Mouse (Mus musculus) hindbrain, embryonic 10.5 days (tissue): ENCODE measurements around the gene Zfp36l3. TPM values are rescaled to one million over a fixed set of nuclear protein-coding genes. Genes with fewer than 3 reads are reported as not detected.
"Not testable (repeated sequence)": the region's sequence is repeated elsewhere in the genome, so short reads cannot be mapped to it uniquely, and the experiment has no call there.

Source experiments
- DNase-seq: peaks from one replicate; pipeline ENCODE4 v3.0.0-alpha.2; 2017; ENCODE audit warnings: low spot score
- H3K27ac ChIP-seq: fragments of 300-500 bp; sonication (generic); 2 replicates; pipeline ENCODE4 v1.5.1; 2016; ENCODE audit warnings: mild to moderate bottlenecking, moderate library complexity
- H3K27me3 ChIP-seq: fragments of 300-500 bp; sonication (generic); 2 replicates; pipeline ENCODE4 v1.6.1; 2016; ENCODE audit warnings: mild to moderate bottlenecking; ENCODE audit not compliant: poor library complexity, insufficient read depth, severe bottlenecking
- H3K36me3 ChIP-seq: fragments of 300-500 bp; sonication (generic); 2 replicates; pipeline ENCODE4 v1.6.1; 2016; ENCODE audit warnings: mild to moderate bottlenecking, moderate library complexity
- H3K4me1 ChIP-seq: fragments of 300-500 bp; sonication (generic); replicated peaks from 2 replicates; pipeline ENCODE4 v1.6.1; 2016; ENCODE audit warnings: mild to moderate bottlenecking
- H3K4me3 ChIP-seq: fragments of 300-500 bp; sonication (generic); 2 replicates; pipeline ENCODE4 v1.5.1; 2016; ENCODE audit warnings: mild to moderate bottlenecking, moderate library complexity
- H3K9me3 ChIP-seq: fragments of 300-500 bp; sonication (generic); 2 replicates; pipeline ENCODE4 v1.6.1; 2016; ENCODE audit warnings: mild to moderate bottlenecking, moderate library complexity
- WGBS: fragments of 180-500 bp; shearing (Covaris S2); methylation state at CpG from one replicate; pipeline ENCODE4 v1.1.7; 2016; 5-methylcytosine and 5-hydroxymethylcytosine counted together
- polyA plus RNA-seq: library from polyadenylated mRNA; unstranded; fragments of >200 nt; fragmentation: Nextera tagmentation; extraction: Ambion mirVana; gene quantifications from 2 replicates; pipeline ENCODE4 v1.2.1, GENCODE M21; 2016

The Zfp36l3 gene
- polyA plus RNA-seq: not detected in 2 replicates

DNA sequence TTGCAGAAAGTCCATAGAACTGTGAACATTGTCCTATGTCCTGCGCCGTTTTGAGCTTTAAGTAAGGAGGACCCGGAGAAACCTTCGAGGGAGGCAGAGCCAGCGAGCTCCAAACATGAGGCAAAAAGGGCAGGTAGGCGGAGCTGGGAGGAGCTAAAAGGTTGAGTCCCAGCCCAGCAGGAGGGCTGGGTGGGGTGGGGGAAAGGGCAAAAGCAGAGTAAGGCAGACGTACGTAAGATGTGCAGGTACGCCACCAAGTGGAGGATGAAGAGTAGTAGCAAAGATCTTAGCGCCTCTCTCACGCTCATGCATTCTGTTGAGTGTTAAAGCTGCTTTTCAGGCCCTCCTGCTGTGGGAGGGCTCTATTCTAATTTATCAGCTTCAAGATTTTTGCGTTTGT is at the start of gene Zfp36l3:
Gene Zfp36l3 (minus strand): TSS at position 119 of the 400 bp plus-strand sequence.
- no peak for DNase-seq
- no peak within 1 kb of the TSS for H3K4me3 ChIP-seq
- H3K27ac ChIP-seq: no peak within 1 kb of the TSS
- H3K27me3 ChIP-seq: no peaks in the 10 kb centered on the region
- 87% methylated on average over 12 of the region's 12 CpGs for WGBS
- no peaks in the 10 kb centered on the region for H3K36me3 ChIP-seq
- H3K9me3 ChIP-seq: peaks cover 21% of the 10 kb centered on the region; the same call in 1 of the 2 replicates
- no peaks in the 10 kb centered on the region for H3K4me1 ChIP-seq

DNA sequence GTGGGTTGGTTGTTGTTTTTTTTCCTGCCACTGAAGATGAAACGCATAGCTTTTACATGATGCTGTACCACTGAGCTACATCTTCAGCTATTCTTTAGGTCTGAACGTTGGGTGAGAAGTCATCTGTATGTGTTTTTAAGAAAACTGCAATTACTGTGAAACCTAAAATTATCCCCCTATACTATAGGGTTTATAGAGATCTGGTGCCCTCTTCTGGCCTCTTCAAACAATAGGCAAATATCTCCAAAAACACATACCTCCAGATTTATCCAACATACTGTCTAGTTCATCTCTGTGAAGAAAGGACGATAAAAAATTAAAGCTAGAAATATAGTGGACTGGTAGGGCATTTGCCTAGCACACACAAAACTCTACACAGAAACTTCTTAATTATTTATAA is 22.9 kb upstream of the Zfp36l3 start:
- DNase-seq: no peak
- Histone ChIP-seq H3K4me1 (no peaks in the 10 kb centered on the region), H3K9me3 (no peaks in the 10 kb centered on the region), H3K27ac (no peak overlapping the region), H3K27me3 (no peaks in the 10 kb centered on the region), H3K36me3 (no peaks in the 10 kb centered on the region), H3K4me3 (no peak overlapping the region)
- 42% methylated on average over 3 of the region's 3 CpGs for WGBS

GRCm38 (mm10) chrX:53797519-53797918 is 21.3 kb upstream of the Zfp36l3 start, which contains the start of gene Xlr:
Gene Xlr, minus strand, starts transcription at chrX:53797706.
- WGBS: 81% methylated on average over 11 of the region's 11 CpGs
- H3K27ac ChIP-seq, DNase-seq, H3K9me3 ChIP-seq, H3K4me3 ChIP-seq, H3K27me3 ChIP-seq, H3K4me1 ChIP-seq, H3K36me3 ChIP-seq: not testable (repeated sequence)

DNA sequence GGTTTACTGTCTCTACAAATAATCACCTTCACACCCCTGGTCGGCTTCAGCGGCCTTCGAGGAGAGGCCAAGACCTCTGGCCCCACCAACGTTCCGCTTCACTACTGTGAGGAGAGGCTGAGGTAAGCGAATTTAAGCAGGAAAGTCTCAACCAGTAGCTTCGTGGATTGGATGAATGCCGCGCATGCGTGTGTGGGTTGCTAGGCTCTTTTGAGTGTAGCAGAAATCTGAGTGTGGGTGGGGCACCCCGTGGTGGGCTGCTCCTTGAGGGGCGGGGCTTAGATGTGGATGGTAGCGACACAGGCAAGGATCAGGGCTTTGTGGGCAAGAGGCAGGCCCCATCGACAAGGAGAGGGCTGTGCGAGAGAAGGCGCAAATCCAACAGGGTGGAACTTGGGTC is 18.5 kb downstream of the Zfp36l3 start, which contains the start of gene 1700013H16Rik:
Gene 1700013H16Rik (minus strand): TSS at position 96 of the 400 bp plus-strand sequence.
- Histone ChIP-seq H3K27me3 (no peaks in the 10 kb centered on the region), H3K9me3 (peaks cover 21% of the 10 kb centered on the region), H3K4me1 (no peaks in the 10 kb centered on the region), H3K36me3 (no peaks in the 10 kb centered on the region), H3K27ac (no peak within 1 kb of the TSS), H3K4me3 (no peak within 1 kb of the TSS)
- WGBS: 90% methylated on average over 16 of the region's 16 CpGs
- DNase-seq: no peak

DNA sequence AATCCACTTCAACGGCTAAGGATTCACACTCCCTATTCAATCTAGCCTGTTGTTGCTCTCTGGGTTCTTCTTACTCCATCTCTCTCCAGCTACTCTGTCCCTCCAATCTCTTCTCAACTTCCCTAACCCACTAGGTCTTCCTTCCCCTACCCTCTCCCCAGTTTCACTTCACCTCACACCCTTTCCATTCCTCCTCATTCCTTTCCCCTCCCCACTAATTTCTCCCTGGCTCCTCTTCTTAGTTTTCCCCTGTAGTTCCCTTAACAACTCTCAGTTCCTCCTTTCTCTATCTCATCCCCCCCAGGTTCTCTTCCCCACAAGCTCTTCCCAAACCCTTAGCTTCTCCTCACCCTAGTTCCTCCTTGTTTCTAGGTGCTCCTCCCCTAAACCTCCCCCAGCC is 23.3 kb downstream of the Zfp36l3 start:
- Histone ChIP-seq H3K27me3 (no peaks in the 10 kb centered on the region), H3K9me3 (peaks cover 20% of the 10 kb centered on the region), H3K4me1 (no peaks in the 10 kb centered on the region), H3K27ac (no peak overlapping the region), H3K4me3 (no peak overlapping the region), H3K36me3 (no peaks in the 10 kb centered on the region)
- DNase-seq: no peak
- WGBS: 83% methylated on average over 1 of the region's 1 CpGs

DNA sequence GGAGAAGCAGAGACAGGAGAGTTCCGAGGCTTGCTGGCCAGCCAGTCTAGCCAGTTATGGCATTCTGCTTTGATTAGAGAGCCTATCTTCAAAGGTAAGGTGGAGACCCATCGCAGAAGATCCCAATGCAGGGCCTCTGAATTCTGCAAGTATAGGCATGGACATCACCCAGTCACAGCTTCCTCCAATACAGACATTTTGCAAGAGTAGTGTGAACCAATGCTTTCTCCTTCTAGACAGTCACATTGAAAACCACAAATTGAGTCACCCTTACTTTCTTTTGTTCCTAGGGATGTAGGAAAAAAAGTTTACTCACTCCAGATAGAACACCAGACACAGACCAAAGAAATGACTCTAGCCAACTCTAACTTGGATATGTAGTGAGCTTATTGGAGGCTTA is 47.2 kb downstream of the Zfp36l3 start:
- H3K27me3 ChIP-seq: no peaks in the 10 kb centered on the region
- DNase-seq: no peak
- WGBS: 84% methylated on average over 2 of the region's 2 CpGs
- H3K27ac ChIP-seq: no peak overlapping the region
- H3K4me3 ChIP-seq: no peak overlapping the region
- H3K36me3 ChIP-seq: no peaks in the 10 kb centered on the region
- H3K9me3 ChIP-seq: no peaks in the 10 kb centered on the region
- no peaks in the 10 kb centered on the region for H3K4me1 ChIP-seq

DNA sequence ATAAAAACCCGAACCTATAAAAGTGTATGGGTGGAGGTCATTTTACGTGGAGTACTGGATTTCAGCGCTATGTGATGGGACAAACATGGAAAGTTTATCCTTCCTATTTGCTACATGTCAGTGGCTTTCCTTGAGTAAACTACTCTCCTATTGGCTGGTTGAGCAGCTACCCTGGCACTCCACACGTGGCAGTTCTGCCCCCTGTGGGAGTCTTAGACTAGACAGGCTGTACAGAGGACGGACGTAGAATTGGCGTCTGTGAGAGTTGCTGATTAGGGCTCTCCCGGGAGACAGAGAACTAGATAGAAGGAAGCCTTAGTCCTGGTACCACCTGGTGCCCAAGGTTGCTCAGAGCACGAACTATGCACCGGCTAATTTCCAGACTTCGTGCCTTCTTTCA is 51.6 kb downstream of the Zfp36l3 start, which contains the start of gene 4930502E18Rik:
Gene 4930502E18Rik (plus strand): TSS at position 231 of the 400 bp plus-strand sequence.
- no peak within 1 kb of the TSS for H3K27ac ChIP-seq
- H3K4me3 ChIP-seq: no peak within 1 kb of the TSS
- no peaks in the 10 kb centered on the region for H3K27me3 ChIP-seq
- no peaks in the 10 kb centered on the region for H3K9me3 ChIP-seq
- DNase-seq: no peak
- H3K4me1 ChIP-seq: no peaks in the 10 kb centered on the region
- 84% methylated on average over 11 of the region's 11 CpGs for WGBS
- H3K36me3 ChIP-seq: no peaks in the 10 kb centered on the region

Other genes with a start within 250 kb of the Zfp36l3 start
- gene Rtl8c, start 168.4 kb downstream of the Zfp36l3 start, polyA plus RNA-seq: 40.0 and 58.2 TPM in 2 replicates
- gene Gm14597, start 167.4 kb downstream of the Zfp36l3 start, polyA plus RNA-seq: not detected in 2 replicates
- gene Rtl8a, start 132.7 kb downstream of the Zfp36l3 start, polyA plus RNA-seq: 68.5 and 96.4 TPM in 2 replicates
- gene Rtl8b, start 106.0 kb downstream of the Zfp36l3 start, polyA plus RNA-seq: 56.9 and 86.9 TPM in 2 replicates
- 0.11 and 0.14 TPM in 2 replicates for gene 4930502E18Rik, start 51.6 kb downstream of the Zfp36l3 start, polyA plus RNA-seq
- not detected in 2 replicates for gene 1700013H16Rik, start 18.6 kb downstream of the Zfp36l3 start, polyA plus RNA-seq
- 1.0 and 1.2 TPM in 2 replicates for gene Xlr, start 21.3 kb upstream of the Zfp36l3 start, polyA plus RNA-seq